Mouse (Mus musculus) heart, embryonic 12.5 days (tissue): ENCODE measurements around the gene Tsga10. TPM values are rescaled to one million over a fixed set of nuclear protein-coding genes. Genes with fewer than 3 reads are reported as not detected.

ENCODE experiments used
- ATAC-seq: fragments of 200-750 bp; cut with Nextera tagmentation; 2 replicates; pipeline ENCODE4 v1.8.0; 2017; ENCODE audit warnings: moderate TSS enrichment, moderate library complexity; ENCODE audit not compliant: insufficient number of reproducible peaks, low FRiP score
- H3K27ac ChIP-seq: fragments of 300-500 bp; sonication (generic); 2 replicates; pipeline ENCODE4 v1.5.1; 2016; ENCODE audit warnings: mild to moderate bottlenecking, moderate library complexity; ENCODE audit not compliant: poor library complexity, severe bottlenecking
- H3K27me3 ChIP-seq: fragments of 300-500 bp; sonication (generic); replicated peaks from 2 replicates; pipeline ENCODE4 v1.6.1; 2016; ENCODE audit warnings: mild to moderate bottlenecking, moderate library complexity
- H3K36me3 ChIP-seq: fragments of 300-500 bp; sonication (generic); 2 replicates; pipeline ENCODE4 v1.6.1; 2016; ENCODE audit warnings: mild to moderate bottlenecking, moderate library complexity
- H3K4me1 ChIP-seq: fragments of 300-500 bp; sonication (generic); replicated peaks from 2 replicates; pipeline ENCODE4 v1.6.1; 2016; ENCODE audit warnings: mild to moderate bottlenecking
- H3K4me2 ChIP-seq: fragments of 300-500 bp; sonication (generic); 2 replicates; pipeline ENCODE4 v1.6.1; 2016; ENCODE audit warnings: mild to moderate bottlenecking, moderate library complexity
- H3K4me3 ChIP-seq: fragments of 300-500 bp; sonication (generic); 2 replicates; pipeline ENCODE4 v1.5.1; 2016; ENCODE audit warnings: mild to moderate bottlenecking
- H3K9ac ChIP-seq: fragments of 300-500 bp; sonication (generic); 2 replicates; pipeline ENCODE4 v1.6.1; 2016; ENCODE audit warnings: mild to moderate bottlenecking, moderate library complexity
- H3K9me3 ChIP-seq: fragments of 300-500 bp; sonication (generic); replicated peaks from 2 replicates; pipeline ENCODE4 v1.6.1; 2016; ENCODE audit warnings: mild to moderate bottlenecking, moderate library complexity
- WGBS: fragments of 180-500 bp; shearing (Covaris S2); methylation state at CpG from one replicate; pipeline ENCODE4 v1.1.7; 2016; 5-methylcytosine and 5-hydroxymethylcytosine counted together
- polyA plus RNA-seq: library from polyadenylated mRNA; unstranded; fragments of >200 nt; fragmentation: Nextera tagmentation; extraction: Ambion mirVana; gene quantifications from 2 replicates; pipeline ENCODE4 v1.2.1, GENCODE M21; 2016

Tsga10 gene
- polyA plus RNA-seq, 1 experiment from 2014 or later: 5.5 TPM

DNA sequence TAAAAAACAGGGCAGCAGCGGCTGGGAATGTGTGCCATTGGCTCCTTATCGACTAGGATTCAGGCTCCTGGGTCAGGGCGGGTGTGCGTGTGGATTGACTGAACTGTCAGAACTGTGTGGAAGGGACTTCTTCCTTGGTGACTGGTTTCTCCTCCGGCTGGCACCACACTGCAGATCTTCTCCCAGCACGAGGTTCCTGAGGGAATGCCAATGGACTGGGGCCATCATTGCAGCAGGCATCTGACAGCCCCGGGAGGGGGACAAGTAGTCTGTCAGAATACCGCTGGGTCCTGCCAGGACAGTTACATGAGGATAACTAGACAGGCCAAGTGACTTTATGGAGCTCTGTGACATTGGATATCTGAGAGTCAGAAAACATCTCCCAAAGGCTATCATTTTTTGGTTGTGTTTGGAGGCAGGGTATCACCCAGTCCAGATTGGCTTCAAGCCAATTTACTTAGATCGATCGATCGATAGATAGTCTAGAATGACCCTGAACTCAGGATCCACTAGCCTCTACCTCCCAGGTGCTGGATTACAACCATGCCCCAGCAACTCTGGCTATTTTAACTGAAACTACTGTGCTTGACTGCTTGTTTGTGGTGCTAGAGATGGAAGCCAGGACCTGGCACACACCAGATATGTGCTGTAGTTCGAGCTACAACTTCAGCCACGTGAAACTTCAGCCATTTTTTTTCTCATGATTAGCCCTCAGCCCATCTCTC lies 11.7 kb upstream of the Tsga10 start:
- 89% methylated on average over 13 of the region's 13 CpGs for WGBS
- H3K4me2 ChIP-seq: no peak overlapping the region
- H3K27me3 ChIP-seq: no peaks in the 10 kb centered on the region
- no peak overlapping the region for H3K4me3 ChIP-seq
- H3K4me1 ChIP-seq: peaks cover 2% of the 10 kb centered on the region; the same call in 1 of the 2 replicates
- ATAC-seq: no peak
- no peak overlapping the region for H3K27ac ChIP-seq
- H3K9me3 ChIP-seq: peaks cover 10% of the 10 kb centered on the region
- H3K9ac ChIP-seq: no peak overlapping the region
- H3K36me3 ChIP-seq: peaks cover 72% of the 10 kb centered on the region

GRCm38 (mm10) chr1:37873157-37873556 lies 6.9 kb upstream of the Tsga10 start:
- H3K27me3 ChIP-seq: peaks cover 8% of the 10 kb centered on the region; the same call in 1 of the 2 replicates
- H3K4me1 ChIP-seq: peaks cover 6% of the 10 kb centered on the region; the same call in 1 of the 2 replicates
- no peak overlapping the region for H3K27ac ChIP-seq
- H3K4me2 ChIP-seq: no peak overlapping the region
- H3K9me3 ChIP-seq: peaks cover 10% of the 10 kb centered on the region
- no peak for ATAC-seq
- peaks cover 35% of the 10 kb centered on the region for H3K36me3 ChIP-seq
- no peak overlapping the region for H3K4me3 ChIP-seq
- 81% methylated on average over 4 of the region's 4 CpGs for WGBS
- no peak overlapping the region for H3K9ac ChIP-seq

DNA sequence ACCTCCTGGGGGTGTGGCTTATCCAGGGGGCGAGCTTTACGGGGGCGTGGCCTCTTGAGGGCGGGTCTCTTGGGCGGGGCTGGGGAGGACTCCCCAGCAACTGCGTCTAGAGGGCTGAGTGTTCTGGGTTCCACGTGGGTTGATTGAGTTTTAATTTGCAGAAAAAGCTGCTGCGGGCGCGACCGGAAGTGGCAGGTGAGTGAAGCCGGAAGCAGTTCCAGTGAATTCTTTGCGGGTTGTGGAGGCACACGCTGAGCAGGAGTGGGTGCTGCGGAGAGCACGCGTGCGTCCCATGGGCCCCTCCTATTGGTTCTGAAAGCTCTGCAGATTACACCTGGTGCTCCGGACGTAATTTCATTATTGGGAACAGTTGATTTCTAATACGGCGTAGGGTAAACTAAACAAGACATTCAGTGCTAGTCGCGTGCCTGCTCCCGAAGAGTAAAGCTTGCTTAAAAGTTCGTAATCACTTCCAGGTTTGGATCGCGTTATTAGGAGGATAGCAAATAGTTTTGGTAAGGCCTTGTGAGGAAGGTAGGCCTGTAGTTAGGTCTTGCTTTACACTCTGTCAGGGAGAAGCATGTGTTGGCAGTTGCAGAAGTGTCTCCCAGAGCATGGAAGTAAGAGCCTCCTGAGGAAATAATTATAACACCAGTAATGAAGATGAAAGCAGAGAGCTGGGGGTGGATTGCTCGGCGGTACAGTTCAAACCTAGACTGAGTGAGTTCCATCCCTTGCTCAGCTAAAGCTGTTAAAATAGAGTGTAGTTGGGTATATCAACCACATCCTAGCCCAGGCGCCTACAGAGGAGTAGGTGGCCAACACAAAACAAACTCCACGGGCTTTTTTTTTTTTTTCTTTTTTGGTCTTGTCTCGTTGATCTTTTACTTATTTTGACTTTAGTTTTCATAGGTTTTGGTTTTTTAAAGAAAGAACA lies 6.2 kb upstream of the Tsga10 start:
- peaks cover 28% of the 10 kb centered on the region for H3K36me3 ChIP-seq
- H3K27me3 ChIP-seq: peaks cover 8% of the 10 kb centered on the region; the same call in 1 of the 2 replicates
- peak overlapping the region; percentile 53 for H3K27ac ChIP-seq
- H3K9me3 ChIP-seq: peaks cover 10% of the 10 kb centered on the region
- H3K9ac ChIP-seq: peak overlapping the region; percentile 67
- H3K4me1 ChIP-seq: peaks cover 6% of the 10 kb centered on the region; the same call in 1 of the 2 replicates
- peak overlapping the region; percentile 68 for H3K4me3 ChIP-seq
- peak overlapping the region; percentile 77 for H3K4me2 ChIP-seq
- WGBS: 7% methylated on average over 33 of the region's 33 CpGs
- ATAC-seq: peak; percentile 93

GRCm38 (mm10) chr1:37871704-37872103 lies 5.5 kb upstream of the Tsga10 start, which contains the start of gene Lipt1:
TSS of gene Lipt1 (plus strand) at chr1:37871738.
- peaks cover 21% of the 10 kb centered on the region for H3K36me3 ChIP-seq
- H3K27ac ChIP-seq: peak within 1 kb of the TSS; percentile 53
- H3K27me3 ChIP-seq: peaks cover 8% of the 10 kb centered on the region; the same call in 1 of the 2 replicates
- H3K9me3 ChIP-seq: peaks cover 10% of the 10 kb centered on the region
- H3K9ac ChIP-seq: peak within 1 kb of the TSS; percentile 67
- H3K4me2 ChIP-seq: peak within 1 kb of the TSS; percentile 77
- H3K4me1 ChIP-seq: peaks cover 6% of the 10 kb centered on the region; the same call in 1 of the 2 replicates
- 7% methylated on average over 7 of the region's 7 CpGs for WGBS
- H3K4me3 ChIP-seq: peak within 1 kb of the TSS; percentile 68
- peak; percentile 49; the same call in 1 of the 2 replicates for ATAC-seq

DNA sequence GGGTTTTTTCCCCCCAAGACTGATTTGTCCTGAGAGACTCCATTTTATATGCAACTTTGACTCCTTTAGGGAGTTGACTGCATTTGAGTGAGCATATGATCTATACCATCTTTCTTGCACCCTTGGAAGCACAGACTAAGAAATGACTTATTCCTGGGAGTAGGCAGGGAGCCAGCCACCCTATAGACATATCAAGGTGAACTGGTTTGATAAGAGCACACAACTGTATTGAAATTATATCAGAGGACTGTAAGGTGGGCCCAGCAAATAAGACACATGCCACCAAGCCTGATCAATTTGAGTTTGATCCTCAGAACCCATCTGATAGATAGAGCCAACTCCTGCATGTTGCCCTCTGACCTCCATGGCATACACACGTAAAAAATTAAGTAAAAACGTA lies 3.1 kb upstream of the Tsga10 start:
- H3K4me3 ChIP-seq: no peak overlapping the region
- H3K4me1 ChIP-seq: peaks cover 11% of the 10 kb centered on the region
- H3K27ac ChIP-seq: no peak overlapping the region
- no peaks in the 10 kb centered on the region for H3K9me3 ChIP-seq
- ATAC-seq: no peak
- no peak overlapping the region for H3K4me2 ChIP-seq
- peaks cover 8% of the 10 kb centered on the region; the same call in 1 of the 2 replicates for H3K27me3 ChIP-seq
- WGBS: 53% methylated on average over 2 of the region's 2 CpGs
- H3K9ac ChIP-seq: no peak overlapping the region
- H3K36me3 ChIP-seq: no peaks in the 10 kb centered on the region

GRCm38 (mm10) chr1:37868640-37869039 lies 2.4 kb upstream of the Tsga10 start:
- Histone ChIP-seq H3K27me3 (peaks cover 8% of the 10 kb centered on the region; the same call in 1 of the 2 replicates), H3K9me3 (no peaks in the 10 kb centered on the region), H3K4me2 (no peak overlapping the region), H3K4me1 (peaks cover 11% of the 10 kb centered on the region), H3K36me3 (no peaks in the 10 kb centered on the region), H3K9ac (no peak overlapping the region), H3K4me3 (no peak overlapping the region), H3K27ac (no peak overlapping the region)
- WGBS: 59% methylated on average over 10 of the region's 10 CpGs
- no peak for ATAC-seq

DNA sequence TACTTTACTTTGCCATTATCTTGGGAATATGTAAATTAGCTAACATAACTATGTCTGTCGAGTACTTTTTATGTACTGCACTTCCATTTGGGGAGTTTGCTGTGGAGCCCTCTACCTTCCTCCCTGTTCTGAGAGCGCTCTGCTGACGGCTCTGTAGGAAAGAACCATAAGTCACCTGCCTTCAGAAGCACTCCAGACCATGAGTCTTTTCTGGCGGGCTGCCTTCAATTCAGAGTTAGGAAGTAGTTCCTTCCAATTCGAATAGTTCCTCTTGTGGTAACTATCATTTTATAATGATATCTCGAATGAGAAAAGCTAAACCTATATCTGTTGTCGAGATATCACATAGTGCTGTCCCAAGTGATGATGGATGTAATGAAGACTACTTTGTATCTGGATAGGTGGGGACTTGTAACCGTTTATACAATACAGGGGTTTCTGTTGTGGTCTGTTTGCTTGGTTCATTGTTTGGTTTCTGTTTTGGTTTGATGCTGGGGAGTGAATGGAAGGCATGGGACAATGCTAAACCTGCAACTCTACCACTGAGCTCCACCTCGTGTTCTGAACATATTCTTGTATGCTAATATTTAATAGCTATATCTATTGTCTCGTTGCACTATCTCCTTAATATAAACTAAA lies 1.6 kb upstream of the Tsga10 start:
- H3K4me3 ChIP-seq: no peak overlapping the region
- H3K27ac ChIP-seq: no peak overlapping the region
- 56% methylated on average over 10 of the region's 10 CpGs for WGBS
- no peaks in the 10 kb centered on the region for H3K36me3 ChIP-seq
- no peaks in the 10 kb centered on the region for H3K9me3 ChIP-seq
- no peak overlapping the region for H3K9ac ChIP-seq
- peaks cover 8% of the 10 kb centered on the region; the same call in 1 of the 2 replicates for H3K27me3 ChIP-seq
- peaks cover 8% of the 10 kb centered on the region for H3K4me1 ChIP-seq
- ATAC-seq: no peak
- H3K4me2 ChIP-seq: no peak overlapping the region

DNA sequence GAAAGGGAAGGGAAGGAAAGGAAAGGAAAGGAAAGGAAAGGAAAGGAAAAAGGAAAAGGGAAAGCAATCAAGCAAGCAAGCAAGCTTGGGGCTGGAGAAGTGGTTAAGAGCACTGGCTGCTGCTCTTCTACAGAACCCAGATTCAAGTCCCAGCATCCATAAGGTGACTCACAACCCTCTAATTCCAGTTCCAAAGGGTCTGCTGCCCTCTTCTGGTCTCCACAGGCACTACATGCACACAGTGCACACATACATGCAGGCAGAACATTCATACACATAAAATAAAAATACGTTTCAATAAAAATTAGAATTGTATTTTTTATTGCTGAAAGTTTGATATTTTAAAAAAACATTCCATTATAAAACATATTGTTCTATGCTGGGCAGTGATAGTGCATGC lies 827 bp upstream of the Tsga10 start:
- no peak for ATAC-seq
- Histone ChIP-seq H3K4me2 (no peak overlapping the region), H3K9ac (no peak overlapping the region), H3K4me1 (peaks cover 8% of the 10 kb centered on the region), H3K4me3 (no peak overlapping the region), H3K36me3 (no peaks in the 10 kb centered on the region), H3K27me3 (peaks cover 8% of the 10 kb centered on the region; the same call in 1 of the 2 replicates), H3K27ac (no peak overlapping the region), H3K9me3 (no peaks in the 10 kb centered on the region)
- 66% methylated on average over 1 of the region's 1 CpGs for WGBS

DNA sequence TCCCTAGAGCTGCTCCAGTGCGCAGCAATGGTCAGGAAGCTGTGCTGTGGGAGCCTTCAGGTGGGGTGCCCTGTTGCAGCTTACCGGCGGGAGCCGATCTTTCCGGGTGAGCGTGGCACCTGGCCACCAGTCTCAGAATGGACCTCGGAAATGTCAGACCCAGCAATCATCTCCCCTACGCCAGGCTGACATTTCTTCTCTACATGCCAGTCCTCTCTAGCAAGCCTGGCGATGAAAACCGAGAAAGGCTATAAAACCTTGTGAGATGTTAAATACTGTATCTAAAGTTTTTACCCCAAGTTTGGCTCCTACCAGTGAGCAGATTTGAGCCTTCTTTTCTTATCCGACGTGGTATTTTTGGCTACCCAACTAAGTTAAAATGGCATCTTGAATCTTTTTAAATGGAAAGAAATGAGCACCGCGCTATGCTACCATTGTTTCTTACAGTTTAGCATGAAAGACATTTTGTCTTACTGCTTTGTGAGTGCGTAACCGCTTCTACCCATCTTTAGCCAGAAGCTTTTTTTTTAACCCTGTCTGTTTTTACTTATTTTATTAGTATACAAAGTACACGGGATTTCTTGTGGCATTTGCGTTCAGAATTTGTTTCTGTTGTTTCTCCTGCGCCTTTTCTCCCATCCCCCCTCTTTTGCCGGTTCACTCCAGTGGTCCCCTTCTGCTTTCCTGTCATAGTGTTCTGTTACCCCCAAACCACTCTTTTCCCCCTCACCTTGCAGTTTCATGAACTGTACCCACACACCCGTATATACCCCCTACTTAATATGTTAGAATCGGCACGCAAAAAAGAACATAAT lies 621 bp downstream of the Tsga10 start:
- peaks cover 8% of the 10 kb centered on the region; the same call in 1 of the 2 replicates for H3K27me3 ChIP-seq
- H3K9ac ChIP-seq: peak overlapping the region; percentile 71
- ATAC-seq: no peak
- H3K4me1 ChIP-seq: peaks cover 5% of the 10 kb centered on the region
- H3K4me2 ChIP-seq: peak overlapping the region; percentile 67
- 11% methylated on average over 23 of the region's 23 CpGs for WGBS
- H3K9me3 ChIP-seq: no peaks in the 10 kb centered on the region
- peak overlapping the region; percentile 82 for H3K27ac ChIP-seq
- H3K4me3 ChIP-seq: peak overlapping the region; percentile 66
- H3K36me3 ChIP-seq: no peaks in the 10 kb centered on the region
